Mouse (Mus musculus): Measurements from ENCODE around the gene Atrn.

The Atrn gene

GRCm38 (mm10) chr2:130905751-130906583 is at the start of gene Atrn, which contains the start of gene 4930402H24Rik:
Gene Atrn, plus strand, starts transcription at chr2:130906495.
Gene 4930402H24Rik, minus strand, starts transcription at chr2:130906406.
- in situ Hi-C loops (cut with MboI, MseI), result no loop called here

- in situ Hi-C loops (cut with MboI, MseI), result no loop called here
Observed at GRCm38 (mm10) chr2:130862091-130862490, 44.2 kb upstream of the Atrn start.

- in situ Hi-C loops (cut with MboI, MseI), result no loop called here
Observed at GRCm38 (mm10) chr2:130870916-130871315, 35.4 kb upstream of the Atrn start.

- in situ Hi-C loops (cut with MboI, MseI), result no loop called here
Observed at GRCm38 (mm10) chr2:130877376-130877775, 28.9 kb upstream of the Atrn start.

GRCm38 (mm10) chr2:130886983-130887382 is 19.3 kb upstream of the Atrn start:
- in situ Hi-C loops (cut with MboI, MseI), result loop anchor here (5.0 kb wide), 1 partner anchor 1530 kb away; no protein-coding TSS in a partner anchor

GRCm38 (mm10) chr2:130887456-130887855 is 18.8 kb upstream of the Atrn start:
- in situ Hi-C loops (cut with MboI, MseI), result loop anchor here (5.0 kb wide), 1 partner anchor 1530 kb away; no protein-coding TSS in a partner anchor

GRCm38 (mm10) chr2:130896944-130897343 is 9.4 kb upstream of the Atrn start:
- in situ Hi-C loops (cut with MboI, MseI), result no loop called here

GRCm38 (mm10) chr2:130897856-130898255 is 8.4 kb upstream of the Atrn start:
- in situ Hi-C loops (cut with MboI, MseI), result no loop called here

GRCm38 (mm10) chr2:130898783-130899182 is 7.5 kb upstream of the Atrn start:
- in situ Hi-C loops (cut with MboI, MseI), result no loop called here

GRCm38 (mm10) chr2:130906584-130907315 is 455 bp downstream of the Atrn start:
- in situ Hi-C loops (cut with MboI, MseI), result no loop called here

- in situ Hi-C loops (cut with MboI, MseI), result no loop called here
Observed at GRCm38 (mm10) chr2:130911691-130912090, 5.4 kb downstream of the Atrn start.

GRCm38 (mm10) chr2:130914873-130915272 is 8.6 kb downstream of the Atrn start:
- in situ Hi-C loops (cut with MboI, MseI), result no loop called here

GRCm38 (mm10) chr2:130916521-130917147 is 10.3 kb downstream of the Atrn start:
- in situ Hi-C loops (cut with MboI, MseI), result no loop called here

GRCm38 (mm10) chr2:130917686-130918085 is 11.4 kb downstream of the Atrn start:
- in situ Hi-C loops (cut with MboI, MseI), result no loop called here

- in situ Hi-C loops (cut with MboI, MseI), result no loop called here
Observed at GRCm38 (mm10) chr2:130919062-130919593, 12.8 kb downstream of the Atrn start.

- in situ Hi-C loops (cut with MboI, MseI), result loop anchor here (25.0 kb wide), 1 partner anchor 1888 kb away; the partner anchor contains the start of gene Vinac1
Observed at GRCm38 (mm10) chr2:130924950-130925349, 18.7 kb downstream of the Atrn start.

- in situ Hi-C loops (cut with MboI, MseI), result loop anchor here (25.0 kb wide), 1 partner anchor 1891 kb away; the partner anchor contains the start of gene Vinac1
Observed at GRCm38 (mm10) chr2:130928031-130928430, 21.7 kb downstream of the Atrn start.

GRCm38 (mm10) chr2:130928530-130928929 is 22.2 kb downstream of the Atrn start:
- in situ Hi-C loops (cut with MboI, MseI), result loop anchor here (25.0 kb wide), 1 partner anchor 1891 kb away; the partner anchor contains the start of gene Vinac1

- in situ Hi-C loops (cut with MboI, MseI), result loop anchor here (25.0 kb wide), 1 partner anchor 1893 kb away; the partner anchor contains the start of gene Vinac1
Observed at GRCm38 (mm10) chr2:130929994-130930393, 23.7 kb downstream of the Atrn start.

- in situ Hi-C loops (cut with MboI, MseI), result loop anchor here (25.0 kb wide), 1 partner anchor 1896 kb away; the partner anchor contains the start of gene Vinac1
Observed at GRCm38 (mm10) chr2:130932865-130933264, 26.6 kb downstream of the Atrn start.

GRCm38 (mm10) chr2:130949781-130950180 is 43.5 kb downstream of the Atrn start:
- in situ Hi-C loops (cut with MboI, MseI), result loop anchor here (25.0 kb wide), 1 partner anchor 1912 kb away; the partner anchor contains the start of gene Vinac1

Measured in regulatory T cell (primary cell).